Mouse (Mus musculus): ENCODE results near the gene Styk1.

DNA sequence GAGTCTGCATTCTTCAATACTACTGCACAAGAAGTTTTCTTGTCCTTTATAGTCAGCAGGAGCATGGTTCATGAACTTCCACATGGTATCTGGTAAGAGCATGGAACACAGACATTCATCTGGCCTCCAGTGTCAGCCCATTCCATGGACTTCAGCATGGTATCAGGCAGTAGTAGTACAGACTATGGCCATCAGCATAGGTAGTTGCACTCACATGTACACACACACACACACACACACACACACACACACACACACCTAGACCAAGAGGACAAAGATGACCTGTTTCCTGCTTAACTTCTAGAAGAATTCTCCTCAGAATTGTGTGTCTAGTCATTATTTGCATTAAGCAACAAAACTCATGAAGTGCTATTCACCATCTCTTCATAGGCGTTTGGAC is 14.6 kb downstream of the Styk1 start:
- TF ChIP-seq GATA1 (IDR thresholded peaks at IDR 0.05; ENCODE audit: borderline replicate concordance, low read length) (no peak), CTCF (IDR thresholded peaks at IDR 0.05; ENCODE audit: low read depth, low read length) (no peak)

All from G1E (cell line).